Mouse (Mus musculus) ES-E14 (cell line): ENCODE data around the gene Foxp4. TPM values are rescaled to one million over a fixed set of nuclear protein-coding genes. Genes with fewer than 3 reads are reported as not detected.
"Not testable (repeated sequence)": the region's sequence is repeated elsewhere in the genome, so short reads cannot be mapped to it uniquely, and the experiment has no call there.

Experiments
- DNase-seq: peaks from one replicate; pipeline ENCODE4 v3.0.0-alpha.2; 2013; ENCODE audit warnings: low read depth, low spot score
- H3K27ac ChIP-seq: 2 replicates; pipeline ENCODE4 v1.5.1; 2012; ENCODE audit warnings: low read depth, mild to moderate bottlenecking, low read length, moderate library complexity, mixed read lengths; ENCODE audit not compliant: poor library complexity, insufficient read depth, severe bottlenecking
- H3K36me3 ChIP-seq: 2 replicates; pipeline ENCODE4 v1.6.1; 2012; ENCODE audit warnings: mild to moderate bottlenecking, low read length, moderate library complexity, mixed read lengths; ENCODE audit not compliant: control insufficient read depth, poor library complexity, insufficient read depth, severe bottlenecking
- H3K4me1 ChIP-seq, 2 experiments: fragments of 150-350 bp in 1 of 2; sonication (generic) in 1 of 2; 2 replicates each; pipeline ENCODE4 v1.6.1; 2012; ENCODE audit warnings: low read length in 2 of 2, mild to moderate bottlenecking in 1 of 2, mixed read lengths in 1 of 2; ENCODE audit not compliant: control insufficient read depth in 2 of 2, insufficient read depth in 2 of 2, poor library complexity in 1 of 2
- H3K4me3 ChIP-seq, 2 experiments: fragments of 150-350 bp in 1 of 2; sonication (generic) in 1 of 2; 2 replicates each; pipeline ENCODE4 v1.5.1; 2012; ENCODE audit warnings: low read length in 2 of 2, low read depth in 1 of 2, mild to moderate bottlenecking in 1 of 2, mixed read lengths in 1 of 2; ENCODE audit not compliant: insufficient read depth in 1 of 2, poor library complexity in 1 of 2, severe bottlenecking in 1 of 2
- H3K9ac ChIP-seq: 2 replicates; pipeline ENCODE4 v1.6.1; 2012; ENCODE audit warnings: low read depth, mild to moderate bottlenecking, low read length, mixed read lengths; ENCODE audit not compliant: poor library complexity, insufficient read depth, severe bottlenecking
- H3K9me3 ChIP-seq: fragments of 150-350 bp; sonication (generic); 2 replicates; pipeline ENCODE4 v1.6.1; 2012; ENCODE audit warnings: low read depth, mild to moderate bottlenecking, low read length; ENCODE audit not compliant: control insufficient read depth, insufficient read depth
- CHD2 ChIP-seq: IDR thresholded peaks from 2 replicates; pipeline ENCODE4 v1.6.1; 2014; ENCODE audit warnings: mild to moderate bottlenecking, low read depth, low read length, inconsistent platforms
- HCFC1 ChIP-seq: IDR thresholded peaks from 2 replicates; pipeline ENCODE4 v1.6.1; 2012; ENCODE audit warnings: low read length, inconsistent platforms, borderline replicate concordance; ENCODE audit not compliant: insufficient read depth
- MAFK ChIP-seq: IDR thresholded peaks from 2 replicates; pipeline ENCODE4 v1.6.1; 2014; ENCODE audit warnings: mild to moderate bottlenecking, low read depth, low read length, inconsistent platforms; ENCODE audit not compliant: insufficient read depth
- ZC3H11A ChIP-seq: IDR thresholded peaks from 2 replicates; pipeline ENCODE4 v1.6.1; 2012; ENCODE audit warnings: low read depth, mild to moderate bottlenecking, inconsistent platforms, low read length, borderline replicate concordance
- ZNF384 ChIP-seq: IDR thresholded peaks from 2 replicates; pipeline ENCODE4 v1.6.1; 2012; ENCODE audit warnings: low read depth, low read length, inconsistent platforms
- in situ Hi-C, 2 experiments: fragments of 600-800 bp; cut with MboI; formaldehyde crosslinking; loops; one replicate each; pipeline ENCODE4 v1.15.1; 2025; ENCODE audit warnings: low sequenced_read_pairs in 2 of 2, inconsistent platforms in 1 of 2; ENCODE audit not compliant: unreplicated experiment in 2 of 2
- total RNA-seq: library from RNA; depleted of rRNA; stranded (reverse); fragments of 300-350 nt; gene quantifications from 2 replicates; pipeline ENCODE4 v1.2.3, GENCODE M21; 2012

The Foxp4 gene
- total RNA-seq, 1 experiment: 25.2 TPM

DNA sequence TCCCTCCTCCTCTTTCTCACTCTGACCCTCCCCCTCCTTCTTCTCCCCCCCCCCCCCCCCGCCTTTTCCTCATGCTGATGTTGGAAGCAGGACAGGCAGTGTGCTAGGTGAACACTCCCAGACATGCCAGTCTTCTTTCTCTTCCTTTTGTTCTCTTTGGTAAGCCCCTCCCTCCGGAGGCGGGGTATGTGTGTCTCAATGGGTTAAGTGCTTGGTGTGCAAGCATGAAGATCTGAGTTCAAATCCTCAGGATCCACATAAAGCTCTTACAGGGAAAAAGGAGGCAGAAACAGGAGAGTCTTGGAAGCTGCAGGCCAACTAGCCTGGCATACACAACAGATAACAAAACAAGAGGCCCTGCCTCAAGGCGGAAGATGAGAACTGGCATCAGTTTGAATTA lies 71.1 kb downstream of the Foxp4 start:
- TF ChIP-seq CHD2 (no peak), ZC3H11A (no peak), ZNF384 (no peak), HCFC1 (no peak), MAFK (no peak)
- Histone ChIP-seq H3K9me3 (no peaks in the 10 kb centered on the region), H3K27ac (no peak overlapping the region), H3K4me1 (peaks cover 0 to 8% of the 10 kb centered on the region in 2 experiments; a peak in 1 of 4 replicates), H3K36me3 (no peaks in the 10 kb centered on the region), H3K4me3 (no peak overlapping the region), H3K9ac (no peak overlapping the region)
- in situ Hi-C loops: no loop called here
- DNase-seq: no peak

GRCm38 (mm10) chr17:47851798-47852360 lies 72.6 kb downstream of the Foxp4 start:
- H3K27ac ChIP-seq, DNase-seq, H3K36me3 ChIP-seq, H3K4me1 ChIP-seq, in situ Hi-C loops, H3K9me3 ChIP-seq: not testable (repeated sequence)
- 0 out of 4 replicates have a peak overlapping the region, but pooled peaks of 1 of the 2 experiments have one; percentile 23 for H3K4me3 ChIP-seq
- H3K9ac ChIP-seq: peak overlapping the region; percentile 53

GRCm38 (mm10) chr17:47850639-47851314 lies 73.7 kb downstream of the Foxp4 start:
- no peak for DNase-seq
- no peaks in the 10 kb centered on the region for H3K36me3 ChIP-seq
- no peaks in the 10 kb centered on the region for H3K9me3 ChIP-seq
- peaks cover 0 to 8% of the 10 kb centered on the region in 2 experiments; a peak in 1 of 4 replicates for H3K4me1 ChIP-seq
- no peak overlapping the region for H3K27ac ChIP-seq
- TF ChIP-seq HCFC1 (no peak), ZNF384 (peak; percentile 69; the same call in 1 of the 2 replicates)
- in situ Hi-C loops: no loop called here
- H3K9ac ChIP-seq: no peak overlapping the region
- H3K4me3 ChIP-seq: no peak overlapping the region

- in situ Hi-C loops: no loop called here
- Histone ChIP-seq H3K36me3 (no peaks in the 10 kb centered on the region), H3K4me1 (peaks cover 0 to 8% of the 10 kb centered on the region in 2 experiments; a peak in 1 of 4 replicates), H3K9me3 (no peaks in the 10 kb centered on the region), H3K27ac (no peak overlapping the region), H3K4me3 (no peak overlapping the region), H3K9ac (no peak overlapping the region)
- DNase-seq: no peak
- TF ChIP-seq CHD2 (no peak), MAFK (no peak), ZNF384 (no peak), ZC3H11A (no peak), HCFC1 (no peak)
Observed at GRCm38 (mm10) chr17:47850035-47850434, 74.4 kb downstream of the Foxp4 start.

- Histone ChIP-seq H3K9me3 (no peaks in the 10 kb centered on the region), H3K4me3 (no peak overlapping the region), H3K4me1 (peaks cover 0 to 8% of the 10 kb centered on the region in 2 experiments; a peak in 1 of 4 replicates), H3K9ac (no peak overlapping the region), H3K36me3 (no peaks in the 10 kb centered on the region), H3K27ac (no peak overlapping the region)
- no peak for TF ChIP-seq ZNF384
- TF ChIP-seq HCFC1: no peak
- TF ChIP-seq CHD2: no peak
- TF ChIP-seq ZC3H11A: no peak
- no peak for TF ChIP-seq MAFK
- DNase-seq: no peak
- in situ Hi-C loops: no loop called here
Observed at GRCm38 (mm10) chr17:47847985-47848384, 76.5 kb downstream of the Foxp4 start.
